Mouse (Mus musculus) liver, embryonic 16.5 days (tissue): Measurements from ENCODE around the gene Fgf15. TPM values are rescaled to one million over a fixed set of nuclear protein-coding genes. Genes with fewer than 3 reads are reported as not detected.
"Not testable (repeated sequence)": the region's sequence is repeated elsewhere in the genome, so short reads cannot be mapped to it uniquely, and the experiment has no call there.

Experiments
- ATAC-seq: fragments of 200-750 bp; cut with Nextera tagmentation; 2 replicates; pipeline ENCODE4 v1.8.0; 2017; ENCODE audit warnings: low read depth, mild to moderate bottlenecking, moderate number of reproducible peaks, moderate library complexity
- H3K27ac ChIP-seq: fragments of 300-500 bp; sonication (generic); 2 replicates; pipeline ENCODE4 v1.5.1; 2014; ENCODE audit warnings: mild to moderate bottlenecking, low read length
- H3K27me3 ChIP-seq: fragments of 300-500 bp; sonication (generic); 2 replicates; pipeline ENCODE4 v1.6.1; 2014; ENCODE audit warnings: low read depth, low read length, mixed read lengths; ENCODE audit not compliant: control insufficient read depth, insufficient read depth
- H3K36me3 ChIP-seq: fragments of 300-500 bp; sonication (generic); 2 replicates; pipeline ENCODE4 v1.6.1; 2014; ENCODE audit warnings: mild to moderate bottlenecking; ENCODE audit not compliant: control insufficient read depth, insufficient read depth
- H3K4me1 ChIP-seq: fragments of 300-500 bp; sonication (generic); 2 replicates; pipeline ENCODE4 v1.6.1; 2014; ENCODE audit warnings: low read depth, low read length, mixed read lengths; ENCODE audit not compliant: control insufficient read depth
- H3K4me2 ChIP-seq: fragments of 300-500 bp; sonication (generic); 2 replicates; pipeline ENCODE4 v1.6.1; 2014; ENCODE audit warnings: low read depth, low read length, mixed read lengths
- H3K4me3 ChIP-seq: fragments of 300-500 bp; sonication (generic); 2 replicates; pipeline ENCODE4 v1.5.1; 2014; ENCODE audit warnings: low read depth, mild to moderate bottlenecking, low read length
- H3K9ac ChIP-seq: fragments of 300-500 bp; sonication (generic); 2 replicates; pipeline ENCODE4 v1.6.1; 2014; ENCODE audit warnings: low read depth, low read length
- H3K9me3 ChIP-seq: fragments of 300-500 bp; sonication (generic); replicated peaks from 2 replicates; pipeline ENCODE4 v1.6.1; 2016; ENCODE audit warnings: low read length; ENCODE audit not compliant: control insufficient read depth
- WGBS: fragments of 180-500 bp; shearing (Covaris S2); extraction: QIAGEN DNeasy Blood & Tissue Kit; methylation state at CpG from one replicate; pipeline ENCODE4 v1.1.7; 2014; ENCODE audit not compliant: insufficient replicate concordance; 5-methylcytosine and 5-hydroxymethylcytosine counted together
- polyA plus RNA-seq: library from polyadenylated mRNA; unstranded; fragments of >200 nt; fragmentation: Nextera tagmentation; extraction: Ambion mirVana; gene quantifications from 2 replicates; pipeline ENCODE4 v1.2.1, GENCODE M21; 2015

Fgf15 gene
- polyA plus RNA-seq, 1 experiment from 2014 or later = not detected

DNA sequence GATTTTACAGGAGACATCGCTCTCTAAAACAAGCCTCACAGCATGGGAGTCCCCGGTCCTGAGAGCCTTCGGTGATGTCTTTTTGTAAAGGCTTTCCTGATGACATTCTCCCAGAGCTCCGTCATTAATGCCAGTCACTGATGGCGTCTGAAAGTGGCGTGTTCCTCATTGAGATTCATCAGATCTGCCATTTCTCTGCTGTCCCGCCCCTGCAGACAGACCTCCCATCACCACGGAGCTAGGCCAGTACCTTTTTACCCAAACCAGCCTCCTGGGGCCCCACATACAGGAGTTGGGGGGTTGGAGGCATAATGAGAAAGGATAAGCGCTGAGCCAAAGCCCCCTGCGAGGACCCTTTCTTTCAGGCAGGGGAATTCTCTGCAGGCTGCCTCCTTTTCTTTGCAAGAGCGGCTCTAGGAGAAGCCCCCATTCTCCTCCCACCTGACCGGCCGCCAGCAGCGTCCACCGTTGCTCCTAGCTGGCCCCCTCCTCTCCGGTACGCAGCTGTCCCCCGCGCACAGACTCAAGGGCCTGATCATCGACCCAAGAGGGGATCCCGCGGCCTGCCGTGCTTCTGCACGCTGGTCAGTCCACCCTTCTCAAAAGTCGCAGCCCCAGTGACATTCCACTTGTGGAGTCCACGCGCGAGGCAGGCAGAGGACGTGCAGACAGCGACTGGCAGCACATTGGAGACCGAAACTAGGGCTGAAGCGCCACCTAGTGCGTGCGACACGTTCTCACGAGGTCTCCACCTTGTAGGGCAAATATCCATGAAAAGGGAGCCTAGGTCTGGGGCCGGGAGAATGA is 823 bp upstream of the Fgf15 start:
- 1% methylated on average over 37 of the region's 37 CpGs for WGBS
- H3K27me3 ChIP-seq = peaks cover 51% of the 10 kb centered on the region
- peak; percentile 50; the same call in 1 of the 2 replicates for ATAC-seq

DNA sequence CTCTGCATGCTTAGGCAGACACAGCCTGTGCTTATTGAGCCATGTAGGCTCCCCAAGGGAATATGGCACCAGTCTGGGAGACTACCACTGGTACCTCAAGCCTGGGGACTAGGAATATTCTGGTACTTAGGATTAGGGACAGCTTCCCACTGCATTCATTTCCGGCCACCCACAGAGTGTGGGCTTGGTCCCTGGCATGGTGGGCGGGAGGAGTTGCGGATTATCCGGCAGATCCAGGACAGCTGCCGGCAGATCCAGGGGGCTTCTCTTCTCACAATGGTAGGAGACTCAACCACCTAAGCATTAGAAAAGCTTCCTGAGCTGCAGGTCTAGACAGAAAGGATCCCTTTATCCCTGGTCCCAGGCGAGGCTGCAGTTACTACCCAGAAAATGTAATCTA is 2.2 kb downstream of the Fgf15 start:
- Histone ChIP-seq H3K9ac (no peak overlapping the region), H3K4me1 (peaks cover 10% of the 10 kb centered on the region), H3K36me3 (no peaks in the 10 kb centered on the region), H3K27me3 (peaks cover 57% of the 10 kb centered on the region), H3K4me2 (no peak overlapping the region), H3K9me3 (no peaks in the 10 kb centered on the region), H3K27ac (no peak overlapping the region), H3K4me3 (no peak overlapping the region)
- ATAC-seq = no peak
- WGBS = 64% methylated on average over 6 of the region's 6 CpGs

More for the DNA sequence above, 823 bp upstream of the Fgf15 start:
- Histone ChIP-seq H3K4me1 (peaks cover 10% of the 10 kb centered on the region), H3K9ac (no peak overlapping the region; the same call in 1 of the 2 replicates), H3K9me3 (no peaks in the 10 kb centered on the region), H3K27ac (no peak overlapping the region), H3K36me3 (no peaks in the 10 kb centered on the region), H3K4me3 (peak overlapping the region; percentile 46), H3K4me2 (peak overlapping the region; percentile 56)

DNA sequence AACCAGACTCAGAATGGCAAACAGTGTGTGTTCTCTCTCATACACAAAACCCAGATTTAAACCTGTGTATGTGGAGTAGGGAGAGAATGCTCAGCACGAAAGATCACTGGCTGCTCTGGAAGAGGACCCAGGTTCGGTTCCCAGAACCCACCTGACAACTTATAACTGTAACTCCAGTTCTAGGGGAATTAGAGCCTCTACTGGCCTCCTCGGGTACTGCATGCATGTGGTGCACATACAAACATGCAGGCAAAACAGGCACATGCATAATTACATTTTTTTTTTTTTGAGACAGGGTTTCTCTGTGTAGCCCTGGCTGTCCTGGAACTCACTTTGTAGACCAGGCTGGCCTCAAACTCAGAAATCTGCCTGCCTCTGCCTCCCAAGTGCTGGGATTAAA is 9.2 kb downstream of the Fgf15 start:
- not testable (repeated sequence) for H3K4me2 ChIP-seq, H3K9me3 ChIP-seq, H3K4me3 ChIP-seq, H3K36me3 ChIP-seq, H3K9ac ChIP-seq, H3K27ac ChIP-seq, H3K4me1 ChIP-seq, ATAC-seq
- peaks cover 10% of the 10 kb centered on the region for H3K27me3 ChIP-seq
- 66% methylated on average over 3 of the region's 3 CpGs for WGBS

DNA sequence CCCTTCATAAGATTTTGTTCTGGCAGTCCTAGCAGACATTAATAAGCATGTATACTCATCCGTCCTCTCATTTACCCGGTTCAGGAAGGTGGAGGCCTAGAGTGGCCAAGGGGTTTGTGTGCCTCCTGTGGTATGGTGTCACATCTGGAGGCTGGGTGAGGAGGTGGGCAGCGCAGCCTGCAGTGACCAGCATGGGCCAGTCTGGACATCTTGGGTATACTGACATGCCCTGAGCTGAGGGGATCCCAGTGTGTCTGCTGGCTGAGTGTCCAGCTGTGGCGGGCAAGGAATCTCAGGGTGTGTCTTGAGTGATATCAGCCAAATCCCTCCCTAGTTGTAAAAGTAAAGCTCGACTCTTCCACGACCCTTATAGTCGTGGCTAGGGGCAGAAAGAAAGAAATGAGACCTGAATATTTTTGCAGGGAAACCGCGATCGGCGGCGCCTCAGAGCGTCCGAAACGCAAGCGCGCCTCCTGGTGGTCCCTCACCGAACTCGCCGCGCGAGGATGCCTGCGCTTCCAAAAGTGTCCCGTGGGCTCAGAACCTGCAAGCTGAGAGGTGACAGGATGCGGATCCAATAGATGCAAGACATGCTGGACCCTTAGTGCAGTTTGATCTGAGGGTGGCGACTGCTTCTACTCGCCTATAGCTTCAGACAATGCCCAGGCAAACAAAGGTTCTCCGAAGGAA is 10.5 kb downstream of the Fgf15 start:
- WGBS = 10% methylated on average over 28 of the region's 28 CpGs
- Histone ChIP-seq H3K4me1 (no peaks in the 10 kb centered on the region; the same call in 1 of the 2 replicates), H3K4me2 (peak overlapping the region; percentile 23; the same call in 1 of the 2 replicates), H3K27me3 (peaks cover 6% of the 10 kb centered on the region), H3K27ac (no peak overlapping the region), H3K9me3 (peaks cover 2% of the 10 kb centered on the region; the same call in 1 of the 2 replicates), H3K9ac (no peak overlapping the region), H3K36me3 (no peaks in the 10 kb centered on the region), H3K4me3 (no peak overlapping the region)
- ATAC-seq = no peak

DNA sequence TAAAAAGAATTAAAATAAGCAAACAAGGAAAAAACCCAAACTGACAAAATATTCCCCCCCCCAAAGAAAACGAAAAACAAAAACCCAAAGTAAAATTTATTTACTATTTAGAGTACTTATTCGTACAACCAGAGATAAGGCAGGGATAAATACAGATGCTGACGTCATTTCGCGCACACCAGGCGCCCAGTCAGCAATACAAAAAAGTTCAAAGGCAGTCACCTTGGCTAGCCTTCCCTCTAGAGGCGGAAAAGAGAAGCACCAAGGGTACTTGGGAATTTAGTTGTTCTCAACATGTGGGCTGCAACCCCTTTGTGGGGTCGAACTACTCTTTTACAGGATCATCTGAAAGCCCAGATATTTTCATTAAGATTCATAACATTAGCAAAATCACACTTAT is 11.5 kb downstream of the Fgf15 start:
- peaks cover 2% of the 10 kb centered on the region; the same call in 1 of the 2 replicates for H3K9me3 ChIP-seq
- no peak overlapping the region for H3K4me3 ChIP-seq
- H3K36me3 ChIP-seq = no peaks in the 10 kb centered on the region
- no peak overlapping the region for H3K4me2 ChIP-seq
- no peak for ATAC-seq
- peaks cover 5% of the 10 kb centered on the region for H3K27me3 ChIP-seq
- WGBS = 10% methylated on average over 8 of the region's 8 CpGs
- no peak overlapping the region for H3K27ac ChIP-seq
- no peaks in the 10 kb centered on the region; the same call in 1 of the 2 replicates for H3K4me1 ChIP-seq
- no peak overlapping the region for H3K9ac ChIP-seq

DNA sequence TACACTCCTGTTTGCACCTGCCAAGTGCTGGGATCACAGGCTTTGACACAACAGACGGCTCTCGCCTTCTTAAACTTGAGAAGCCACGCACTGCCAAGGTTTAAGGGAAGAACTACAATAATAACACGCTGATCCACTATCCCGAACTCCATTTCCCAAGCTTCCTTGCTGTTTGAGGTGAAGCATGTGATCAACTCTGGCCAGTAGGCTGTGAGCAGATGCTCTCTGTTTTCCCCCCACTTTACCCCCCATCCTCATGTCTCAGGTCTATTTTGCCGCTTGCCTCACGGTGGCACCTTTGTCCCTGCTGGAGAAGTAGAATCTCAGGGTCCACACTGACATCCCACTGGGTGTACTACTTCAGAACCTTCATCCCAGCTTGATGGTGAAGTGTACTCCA is 12.4 kb downstream of the Fgf15 start:
- peaks cover 5% of the 10 kb centered on the region for H3K27me3 ChIP-seq
- no peak overlapping the region for H3K9ac ChIP-seq
- peaks cover 2% of the 10 kb centered on the region; the same call in 1 of the 2 replicates for H3K9me3 ChIP-seq
- no peaks in the 10 kb centered on the region for H3K36me3 ChIP-seq
- WGBS = 38% methylated on average over 7 of the region's 7 CpGs
- no peak overlapping the region for H3K27ac ChIP-seq
- H3K4me2 ChIP-seq = no peak overlapping the region
- H3K4me3 ChIP-seq = no peak overlapping the region
- H3K4me1 ChIP-seq = no peaks in the 10 kb centered on the region; the same call in 1 of the 2 replicates
- no peak for ATAC-seq

DNA sequence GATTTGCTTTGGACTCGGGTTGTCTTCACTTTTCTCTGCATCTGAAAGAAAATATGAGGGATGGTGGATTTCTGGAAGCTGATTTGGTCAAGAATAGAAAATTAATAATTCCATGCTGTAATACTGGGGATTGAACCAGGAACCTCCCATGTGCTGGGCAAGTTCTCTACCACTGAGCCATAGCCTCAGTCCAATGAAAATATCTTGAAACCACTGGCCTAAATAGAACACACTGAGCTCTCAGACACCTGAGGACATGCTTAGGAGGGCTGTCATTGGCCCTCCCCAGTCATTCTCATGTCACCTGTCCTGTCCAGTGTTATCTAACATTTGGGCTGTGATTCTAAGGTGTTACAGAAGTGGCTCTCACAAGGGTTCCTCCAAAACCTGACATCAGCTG is 14.8 kb downstream of the Fgf15 start:
- H3K9me3 ChIP-seq = no peaks in the 10 kb centered on the region
- no peak overlapping the region for H3K4me3 ChIP-seq
- H3K27me3 ChIP-seq = peaks cover 5% of the 10 kb centered on the region
- H3K4me1 ChIP-seq = peaks cover 11% of the 10 kb centered on the region
- H3K4me2 ChIP-seq = no peak overlapping the region
- H3K9ac ChIP-seq = no peak overlapping the region
- ATAC-seq = no peak
- no peak overlapping the region for H3K27ac ChIP-seq
- H3K36me3 ChIP-seq = no peaks in the 10 kb centered on the region
- WGBS = 51% methylated on average over 1 of the region's 1 CpGs

DNA sequence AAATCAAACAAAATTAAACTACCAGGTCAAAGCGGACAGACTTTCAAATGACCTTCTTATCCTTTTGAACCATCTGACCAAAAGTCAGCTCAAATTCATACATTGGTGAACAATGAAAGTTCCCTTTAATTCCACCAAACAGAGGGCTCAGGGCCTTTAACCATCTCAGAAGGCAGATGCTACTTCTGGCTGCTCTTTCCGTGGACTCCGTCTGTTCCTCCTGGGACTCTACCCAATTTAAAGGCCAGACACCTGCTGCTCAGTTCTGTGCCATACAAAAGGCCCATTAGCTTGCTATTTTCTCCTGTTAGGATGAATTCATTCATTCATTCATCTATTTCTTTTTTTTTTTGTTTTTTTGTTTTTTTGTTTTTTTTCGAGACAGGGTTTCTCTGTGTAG is 16.6 kb downstream of the Fgf15 start:
- ATAC-seq = no peak
- Histone ChIP-seq H3K36me3 (no peaks in the 10 kb centered on the region; the same call in 1 of the 2 replicates), H3K27ac (no peak overlapping the region), H3K4me1 (peaks cover 13% of the 10 kb centered on the region), H3K9me3 (no peaks in the 10 kb centered on the region), H3K4me3 (no peak overlapping the region), H3K4me2 (no peak overlapping the region), H3K9ac (no peak overlapping the region), H3K27me3 (peaks cover 5% of the 10 kb centered on the region)
- 74% methylated on average over 4 of the region's 4 CpGs for WGBS
